Mouse (Mus musculus) forebrain, embryonic 12.5 days (tissue): Measurements from ENCODE around the gene Gtf2i. TPM values are rescaled to one million over a fixed set of nuclear protein-coding genes. Genes with fewer than 3 reads are reported as not detected.

Experiments
- ATAC-seq: fragments of 200-750 bp; cut with Nextera tagmentation; 2 replicates; pipeline ENCODE4 v1.8.0; 2017; ENCODE audit warnings: moderate TSS enrichment; ENCODE audit not compliant: low FRiP score
- H3K27ac ChIP-seq: fragments of 300-500 bp; sonication (generic); 2 replicates; pipeline ENCODE4 v1.5.1; 2016; ENCODE audit warnings: mild to moderate bottlenecking
- H3K27me3 ChIP-seq: fragments of 300-500 bp; sonication (generic); 2 replicates; pipeline ENCODE4 v1.6.1; 2016; ENCODE audit warnings: mild to moderate bottlenecking
- H3K36me3 ChIP-seq: fragments of 300-500 bp; sonication (generic); replicated peaks from 2 replicates; pipeline ENCODE4 v1.6.1; 2016; ENCODE audit warnings: mild to moderate bottlenecking
- H3K4me1 ChIP-seq: fragments of 300-500 bp; sonication (generic); 2 replicates; pipeline ENCODE4 v1.6.1; 2016
- H3K4me2 ChIP-seq: fragments of 300-500 bp; sonication (generic); 2 replicates; pipeline ENCODE4 v1.6.1; 2016; ENCODE audit warnings: mild to moderate bottlenecking, moderate library complexity
- H3K4me3 ChIP-seq: fragments of 300-500 bp; sonication (generic); replicated peaks from 2 replicates; pipeline ENCODE4 v1.5.1; 2016; ENCODE audit warnings: mild to moderate bottlenecking
- H3K9ac ChIP-seq: fragments of 300-500 bp; sonication (generic); 2 replicates; pipeline ENCODE4 v1.6.1; 2016; ENCODE audit warnings: mild to moderate bottlenecking
- H3K9me3 ChIP-seq: fragments of 300-500 bp; sonication (generic); 2 replicates; pipeline ENCODE4 v1.6.1; 2016
- WGBS: fragments of 180-500 bp; shearing (Covaris S2); methylation state at CpG from one replicate; pipeline ENCODE4 v1.1.7; 2016; 5-methylcytosine and 5-hydroxymethylcytosine counted together
- polyA plus RNA-seq: library from polyadenylated mRNA; unstranded; fragments of >200 nt; fragmentation: Nextera tagmentation; extraction: Ambion mirVana; gene quantifications from 2 replicates; pipeline ENCODE4 v1.2.1, GENCODE M21; 2016

Gtf2i gene
- polyA plus RNA-seq, 1 experiment from 2014 or later = 245 TPM

- Histone ChIP-seq H3K9me3 (no peaks in the 10 kb centered on the region), H3K9ac (no peak overlapping the region), H3K27ac (no peak overlapping the region), H3K27me3 (no peaks in the 10 kb centered on the region), H3K36me3 (peaks cover 95% of the 10 kb centered on the region), H3K4me2 (no peak overlapping the region), H3K4me3 (no peak overlapping the region), H3K4me1 (no peaks in the 10 kb centered on the region)
- 94% methylated on average over 4 of the region's 4 CpGs for WGBS
- ATAC-seq = no peak
Observed at GRCm38 (mm10) chr5:134270566-134270965, 44.0 kb downstream of the Gtf2i start.

GRCm38 (mm10) chr5:134269751-134270150 is 44.8 kb downstream of the Gtf2i start:
- WGBS = 89% methylated on average over 5 of the region's 5 CpGs
- H3K9me3 ChIP-seq = no peaks in the 10 kb centered on the region
- H3K27me3 ChIP-seq = no peaks in the 10 kb centered on the region
- no peak overlapping the region for H3K27ac ChIP-seq
- H3K36me3 ChIP-seq = peaks cover 95% of the 10 kb centered on the region
- H3K9ac ChIP-seq = no peak overlapping the region
- H3K4me3 ChIP-seq = no peak overlapping the region
- H3K4me1 ChIP-seq = no peaks in the 10 kb centered on the region
- no peak for ATAC-seq
- H3K4me2 ChIP-seq = no peak overlapping the region

- peaks cover 97% of the 10 kb centered on the region for H3K36me3 ChIP-seq
- no peak overlapping the region for H3K9ac ChIP-seq
- H3K4me3 ChIP-seq = no peak overlapping the region
- H3K4me2 ChIP-seq = no peak overlapping the region
- no peaks in the 10 kb centered on the region for H3K4me1 ChIP-seq
- 93% methylated on average over 8 of the region's 8 CpGs for WGBS
- no peaks in the 10 kb centered on the region for H3K9me3 ChIP-seq
- no peak overlapping the region for H3K27ac ChIP-seq
- H3K27me3 ChIP-seq = no peaks in the 10 kb centered on the region
- ATAC-seq = no peak
Observed at GRCm38 (mm10) chr5:134268751-134269150, 45.8 kb downstream of the Gtf2i start.

GRCm38 (mm10) chr5:134266404-134266803 is 48.2 kb downstream of the Gtf2i start:
- no peaks in the 10 kb centered on the region for H3K9me3 ChIP-seq
- H3K4me3 ChIP-seq = no peak overlapping the region
- H3K27ac ChIP-seq = no peak overlapping the region
- peaks cover 97% of the 10 kb centered on the region for H3K36me3 ChIP-seq
- H3K4me2 ChIP-seq = no peak overlapping the region
- no peak for ATAC-seq
- H3K4me1 ChIP-seq = no peaks in the 10 kb centered on the region
- no peaks in the 10 kb centered on the region for H3K27me3 ChIP-seq
- no peak overlapping the region for H3K9ac ChIP-seq
- 86% methylated on average over 18 of the region's 18 CpGs for WGBS

- Histone ChIP-seq H3K27me3 (no peaks in the 10 kb centered on the region), H3K4me1 (no peaks in the 10 kb centered on the region), H3K9me3 (no peaks in the 10 kb centered on the region), H3K4me2 (no peak overlapping the region), H3K27ac (no peak overlapping the region), H3K4me3 (no peak overlapping the region), H3K9ac (no peak overlapping the region), H3K36me3 (peaks cover 97% of the 10 kb centered on the region)
- 75% methylated on average over 2 of the region's 2 CpGs for WGBS
- no peak for ATAC-seq
Observed at GRCm38 (mm10) chr5:134265890-134266289, 48.7 kb downstream of the Gtf2i start.

GRCm38 (mm10) chr5:134260001-134260636 is 54.4 kb downstream of the Gtf2i start:
- Histone ChIP-seq H3K27ac (no peak overlapping the region), H3K36me3 (peaks cover 97% of the 10 kb centered on the region), H3K4me3 (no peak overlapping the region), H3K27me3 (no peaks in the 10 kb centered on the region), H3K9ac (no peak overlapping the region), H3K4me2 (no peak overlapping the region), H3K4me1 (no peaks in the 10 kb centered on the region), H3K9me3 (no peaks in the 10 kb centered on the region)
- 89% methylated on average over 9 of the region's 9 CpGs for WGBS
- ATAC-seq = no peak

- no peak overlapping the region for H3K4me3 ChIP-seq
- no peak for ATAC-seq
- no peaks in the 10 kb centered on the region for H3K4me1 ChIP-seq
- 99% methylated on average over 2 of the region's 2 CpGs for WGBS
- H3K4me2 ChIP-seq = no peak overlapping the region
- H3K27ac ChIP-seq = no peak overlapping the region
- no peaks in the 10 kb centered on the region for H3K9me3 ChIP-seq
- no peak overlapping the region for H3K9ac ChIP-seq
- no peaks in the 10 kb centered on the region for H3K27me3 ChIP-seq
- peaks cover 96% of the 10 kb centered on the region for H3K36me3 ChIP-seq
Observed at GRCm38 (mm10) chr5:134258934-134259333, 55.6 kb downstream of the Gtf2i start.

GRCm38 (mm10) chr5:134258395-134258794 is 56.2 kb downstream of the Gtf2i start:
- 89% methylated on average over 4 of the region's 4 CpGs for WGBS
- Histone ChIP-seq H3K9ac (no peak overlapping the region), H3K27ac (no peak overlapping the region), H3K4me1 (no peaks in the 10 kb centered on the region), H3K4me3 (no peak overlapping the region), H3K27me3 (no peaks in the 10 kb centered on the region), H3K4me2 (no peak overlapping the region), H3K36me3 (peaks cover 96% of the 10 kb centered on the region), H3K9me3 (no peaks in the 10 kb centered on the region)
- ATAC-seq = no peak

- H3K4me3 ChIP-seq = no peak overlapping the region
- no peak overlapping the region for H3K9ac ChIP-seq
- no peak overlapping the region for H3K4me2 ChIP-seq
- no peaks in the 10 kb centered on the region for H3K9me3 ChIP-seq
- H3K27ac ChIP-seq = no peak overlapping the region
- H3K4me1 ChIP-seq = no peaks in the 10 kb centered on the region
- ATAC-seq = no peak
- H3K27me3 ChIP-seq = no peaks in the 10 kb centered on the region
- 94% methylated on average over 13 of the region's 13 CpGs for WGBS
- H3K36me3 ChIP-seq = peaks cover 96% of the 10 kb centered on the region
Observed at GRCm38 (mm10) chr5:134257349-134258031, 57.1 kb downstream of the Gtf2i start.

- H3K4me1 ChIP-seq = no peaks in the 10 kb centered on the region
- H3K36me3 ChIP-seq = peaks cover 96% of the 10 kb centered on the region
- no peaks in the 10 kb centered on the region for H3K27me3 ChIP-seq
- no peak for ATAC-seq
- no peak overlapping the region for H3K4me2 ChIP-seq
- no peaks in the 10 kb centered on the region for H3K9me3 ChIP-seq
- H3K27ac ChIP-seq = no peak overlapping the region
- H3K9ac ChIP-seq = no peak overlapping the region
- H3K4me3 ChIP-seq = no peak overlapping the region
- 91% methylated on average over 10 of the region's 10 CpGs for WGBS
Observed at GRCm38 (mm10) chr5:134255294-134255693, 59.3 kb downstream of the Gtf2i start.

- no peaks in the 10 kb centered on the region for H3K9me3 ChIP-seq
- no peak overlapping the region for H3K27ac ChIP-seq
- H3K4me3 ChIP-seq = no peak overlapping the region
- WGBS = 78% methylated on average over 3 of the region's 3 CpGs
- H3K4me2 ChIP-seq = no peak overlapping the region
- H3K4me1 ChIP-seq = no peaks in the 10 kb centered on the region
- peaks cover 95% of the 10 kb centered on the region for H3K36me3 ChIP-seq
- no peaks in the 10 kb centered on the region for H3K27me3 ChIP-seq
- ATAC-seq = no peak
- no peak overlapping the region for H3K9ac ChIP-seq
Observed at GRCm38 (mm10) chr5:134253806-134254205, 60.8 kb downstream of the Gtf2i start.

GRCm38 (mm10) chr5:134251083-134251482 is 63.5 kb downstream of the Gtf2i start:
- Histone ChIP-seq H3K4me3 (no peak overlapping the region), H3K27ac (no peak overlapping the region), H3K9ac (no peak overlapping the region), H3K4me1 (no peaks in the 10 kb centered on the region), H3K9me3 (no peaks in the 10 kb centered on the region), H3K4me2 (no peak overlapping the region), H3K36me3 (peaks cover 98% of the 10 kb centered on the region), H3K27me3 (no peaks in the 10 kb centered on the region)
- no peak for ATAC-seq
- 99% methylated on average over 4 of the region's 4 CpGs for WGBS

GRCm38 (mm10) chr5:134250601-134251000 is 64.0 kb downstream of the Gtf2i start:
- H3K4me3 ChIP-seq = no peak overlapping the region
- no peak overlapping the region for H3K27ac ChIP-seq
- no peaks in the 10 kb centered on the region for H3K27me3 ChIP-seq
- no peak overlapping the region for H3K9ac ChIP-seq
- 95% methylated on average over 3 of the region's 3 CpGs for WGBS
- no peak overlapping the region for H3K4me2 ChIP-seq
- H3K9me3 ChIP-seq = no peaks in the 10 kb centered on the region
- H3K36me3 ChIP-seq = peaks cover 98% of the 10 kb centered on the region
- no peaks in the 10 kb centered on the region for H3K4me1 ChIP-seq
- ATAC-seq = no peak
